Mouse (Mus musculus) hindbrain, postnatal 0 days (tissue): ENCODE results near the gene Gm20388. TPM values are rescaled to one million over a fixed set of nuclear protein-coding genes. Genes with fewer than 3 reads are reported as not detected.

Experiments used
- ATAC-seq: fragments of 200-750 bp; cut with Nextera tagmentation; 2 replicates; pipeline ENCODE4 v1.8.0; 2017; ENCODE audit warnings: mild to moderate bottlenecking, moderate TSS enrichment, moderate library complexity
- DNase-seq: peaks from one replicate; pipeline ENCODE4 v3.0.0-alpha.2; 2015; ENCODE audit warnings: low spot score
- H3K27ac ChIP-seq: fragments of 300-500 bp; sonication (generic); 2 replicates; pipeline ENCODE4 v1.5.1; 2014; ENCODE audit warnings: mild to moderate bottlenecking
- H3K27me3 ChIP-seq: fragments of 300-500 bp; sonication (generic); 2 replicates; pipeline ENCODE4 v1.6.1; 2014; ENCODE audit warnings: low read length, mixed read lengths; ENCODE audit not compliant: insufficient read depth
- H3K36me3 ChIP-seq: fragments of 300-500 bp; sonication (generic); 2 replicates; pipeline ENCODE4 v1.6.1; 2014; ENCODE audit warnings: low read length, mixed read lengths; ENCODE audit not compliant: insufficient read depth
- H3K4me1 ChIP-seq: fragments of 300-500 bp; sonication (generic); 2 replicates; pipeline ENCODE4 v1.6.1; 2014; ENCODE audit warnings: antibody characterized with exemption, low read length, mixed read lengths; ENCODE audit not compliant: insufficient read depth
- H3K4me2 ChIP-seq: fragments of 300-500 bp; sonication (generic); 2 replicates; pipeline ENCODE4 v1.6.1; 2014; ENCODE audit warnings: low read depth, mild to moderate bottlenecking, low read length, moderate library complexity, mixed read lengths
- H3K4me3 ChIP-seq: fragments of 300-500 bp; sonication (generic); 2 replicates; pipeline ENCODE4 v1.5.1; 2014; ENCODE audit warnings: low read length
- H3K9ac ChIP-seq: fragments of 300-500 bp; sonication (generic); replicated peaks from 2 replicates; pipeline ENCODE4 v1.6.1; 2014; ENCODE audit warnings: mild to moderate bottlenecking, low read length, moderate library complexity, mixed read lengths
- H3K9me3 ChIP-seq: fragments of 300-500 bp; sonication (generic); 2 replicates; pipeline ENCODE4 v1.6.1; 2016; ENCODE audit warnings: low read length, mixed read lengths
- CTCF ChIP-seq: IDR thresholded peaks from 2 replicates; pipeline ENCODE4 v1.5.1; 2016; ENCODE audit warnings: antibody characterized with exemption, control low read depth, low read depth
- WGBS: fragments of 180-500 bp; shearing (Covaris S2); extraction: QIAGEN DNeasy Blood & Tissue Kit; methylation state at CpG from one replicate; pipeline ENCODE4 v1.1.7; 2014; 5-methylcytosine and 5-hydroxymethylcytosine counted together
- polyA plus RNA-seq: library from polyadenylated mRNA; unstranded; fragments of >200 nt; fragmentation: Nextera tagmentation; extraction: Ambion mirVana; gene quantifications from 2 replicates; pipeline ENCODE4 v1.2.1, GENCODE M21; 2015
- total RNA-seq: library from RNA; depleted of rRNA; stranded (reverse); fragments of >200 nt; gene quantifications from 2 replicates; pipeline ENCODE4 v1.2.3, GENCODE M21; 2014

The Gm20388 gene
- total and polyA plus RNA-seq, 2 experiments from 2014 or later, result 71.3 TPM; not detected in 1

DNA sequence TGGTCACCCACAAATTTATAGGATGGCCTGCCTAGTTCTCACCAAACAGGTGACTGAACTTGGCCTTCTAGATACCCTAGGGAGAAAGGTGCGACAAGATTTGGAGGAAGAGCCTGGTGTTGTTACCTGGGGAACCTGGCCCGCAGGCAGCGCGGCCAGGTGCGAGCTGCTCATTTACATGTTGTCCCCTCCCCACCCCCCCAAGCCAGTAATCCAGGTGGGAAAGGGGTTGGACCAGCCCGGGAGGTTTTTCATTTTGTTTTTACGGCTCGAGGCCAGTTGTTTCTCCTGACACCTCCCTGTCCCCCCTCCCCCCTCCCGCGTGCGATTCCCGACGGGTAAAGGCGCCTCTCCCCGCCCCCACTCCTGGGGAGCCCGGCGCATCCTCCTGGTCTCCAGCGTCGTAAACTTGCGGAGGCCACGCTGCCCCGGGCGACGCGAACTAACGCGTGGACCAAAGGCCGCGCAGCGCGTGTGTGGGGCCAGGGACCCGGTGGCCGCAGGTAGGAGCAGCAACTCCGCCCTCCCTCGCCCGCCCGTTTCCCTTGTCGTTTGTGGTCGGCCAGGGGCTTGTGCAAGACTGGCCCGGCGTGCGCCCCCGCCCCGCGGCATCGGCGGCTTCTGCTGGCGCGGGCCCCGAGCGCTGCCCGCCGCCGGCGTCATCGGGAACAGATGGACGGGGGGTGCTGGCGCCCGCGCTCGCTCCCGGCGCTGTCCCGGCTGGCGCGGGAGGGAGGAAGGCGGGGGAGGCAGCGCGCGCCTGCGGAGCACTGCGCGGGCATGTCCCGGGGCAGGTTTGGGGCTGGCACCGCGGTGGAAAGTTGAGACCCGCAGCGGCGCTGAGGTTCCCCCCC, 625.0 kb downstream of the Gm20388 start:
- ATAC-seq, result no peak

DNA sequence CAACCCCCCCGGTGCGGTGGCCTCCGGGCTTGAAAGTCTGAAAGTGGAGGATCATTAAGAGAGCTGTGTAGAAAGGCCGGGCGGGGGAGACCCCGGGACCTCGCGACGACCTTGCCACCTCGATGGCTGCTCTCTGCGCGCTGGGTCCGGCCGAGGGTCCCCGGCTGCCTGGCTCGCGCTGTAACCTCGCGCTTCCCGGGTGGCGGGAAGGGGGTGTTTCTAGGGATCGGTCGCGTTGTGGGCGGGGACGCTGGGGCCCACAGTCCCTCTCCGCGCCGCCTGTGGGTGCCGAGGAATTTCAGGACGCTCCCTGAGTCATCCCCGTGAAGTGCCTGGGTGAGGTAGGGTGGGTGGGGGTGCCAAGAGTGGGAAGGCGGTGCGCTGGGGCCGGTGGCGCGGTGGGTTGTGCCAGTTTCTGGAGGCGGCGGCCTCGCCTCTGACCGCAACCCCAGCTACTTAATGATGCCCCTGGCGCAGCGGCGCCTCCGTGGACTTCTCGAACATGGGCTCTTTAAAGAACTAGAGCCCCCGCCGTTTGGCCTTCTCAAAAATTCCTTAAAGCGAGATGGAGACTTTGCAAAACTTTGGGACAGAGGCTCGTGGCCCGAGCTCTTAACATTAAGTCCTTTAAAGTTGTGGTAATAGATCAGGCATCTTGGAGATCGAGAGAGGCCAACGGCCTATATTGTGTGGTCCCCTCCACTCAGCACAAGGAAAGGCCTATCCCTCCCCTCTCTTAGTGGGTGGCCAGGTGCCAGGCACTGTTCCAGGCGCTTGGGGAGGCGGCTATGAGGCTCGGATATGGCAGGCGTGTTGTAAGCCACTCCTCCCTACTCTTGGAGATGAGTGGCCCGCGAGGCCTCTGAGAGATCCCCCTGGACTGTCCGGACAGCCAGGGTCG, 625.9 kb downstream of the Gm20388 start:
- ATAC-seq (0 out of 2 replicates have a peak, but pooled peaks have one; percentile 2), DNase-seq (peak; percentile 60)
- H3K4me1 ChIP-seq, result peaks cover 57% of the 10 kb centered on the region
- H3K27ac ChIP-seq, result peak overlapping the region; percentile 92
- H3K36me3 ChIP-seq, result no peaks in the 10 kb centered on the region
- H3K4me2 ChIP-seq, result peak overlapping the region; percentile 99
- peak overlapping the region; percentile 72 for H3K9ac ChIP-seq
- no peaks in the 10 kb centered on the region for H3K27me3 ChIP-seq
- TF ChIP-seq CTCF, result no peak
- no peaks in the 10 kb centered on the region for H3K9me3 ChIP-seq
- peak overlapping the region; percentile 62 for H3K4me3 ChIP-seq
- WGBS, result under 1% methylated on average over 44 of the region's 61 CpGs

More for the DNA sequence above, 625.0 kb downstream of the Gm20388 start:
- no peak for TF ChIP-seq CTCF
- H3K9me3 ChIP-seq, result no peaks in the 10 kb centered on the region
- DNase-seq, result peak; percentile 79
- peak overlapping the region; percentile 92 for H3K27ac ChIP-seq
- H3K4me1 ChIP-seq, result peaks cover 57% of the 10 kb centered on the region
- H3K36me3 ChIP-seq, result no peaks in the 10 kb centered on the region
- peak overlapping the region; percentile 99 for H3K4me2 ChIP-seq
- H3K4me3 ChIP-seq, result peak overlapping the region; percentile 62
- peak overlapping the region; percentile 72 for H3K9ac ChIP-seq
- 3% methylated on average over 62 of the region's 79 CpGs for WGBS
- no peaks in the 10 kb centered on the region for H3K27me3 ChIP-seq

DNA sequence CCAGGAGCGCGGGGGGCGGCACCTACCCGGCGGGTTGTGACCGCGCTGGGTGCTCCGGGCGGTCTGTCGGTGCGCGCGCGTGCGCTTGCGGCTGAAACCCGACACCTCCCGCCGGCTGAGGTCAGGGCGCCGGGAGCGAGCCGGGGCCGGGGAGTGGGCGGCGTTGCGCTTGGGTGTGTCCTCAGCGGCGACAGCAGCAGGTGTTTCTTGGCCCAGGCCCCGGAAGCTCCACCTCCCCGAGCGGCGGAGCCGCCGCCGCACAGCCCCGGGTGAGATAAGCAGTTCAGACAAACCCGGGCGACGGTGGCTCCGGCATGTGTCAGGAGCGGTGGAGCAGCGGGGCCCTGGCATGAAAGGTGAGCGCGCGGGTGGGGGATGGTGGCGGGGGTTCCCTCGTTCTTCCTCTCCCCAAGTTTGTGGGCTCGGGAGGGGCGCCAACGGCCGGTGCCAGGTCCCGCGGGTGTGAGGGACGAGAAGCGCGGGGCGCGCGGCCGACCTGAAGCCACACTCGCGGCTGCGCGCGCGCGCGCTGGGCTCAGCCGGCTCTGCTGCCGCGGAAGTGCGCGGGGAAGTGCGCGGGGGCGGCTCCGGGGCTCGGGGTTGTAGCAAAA, 626.7 kb downstream of the Gm20388 start:
- H3K27ac ChIP-seq, result peak overlapping the region; percentile 92
- WGBS, result 1% methylated on average over 69 of the region's 79 CpGs
- H3K36me3 ChIP-seq, result no peaks in the 10 kb centered on the region
- no peaks in the 10 kb centered on the region for H3K27me3 ChIP-seq
- H3K4me3 ChIP-seq, result peak overlapping the region; percentile 62
- H3K9ac ChIP-seq, result peak overlapping the region; percentile 72
- no peaks in the 10 kb centered on the region for H3K9me3 ChIP-seq
- ATAC-seq (no peak), DNase-seq (peak; percentile 86)
- TF ChIP-seq CTCF, result no peak
- peaks cover 57% of the 10 kb centered on the region for H3K4me1 ChIP-seq
- H3K4me2 ChIP-seq, result peak overlapping the region; percentile 99

DNA sequence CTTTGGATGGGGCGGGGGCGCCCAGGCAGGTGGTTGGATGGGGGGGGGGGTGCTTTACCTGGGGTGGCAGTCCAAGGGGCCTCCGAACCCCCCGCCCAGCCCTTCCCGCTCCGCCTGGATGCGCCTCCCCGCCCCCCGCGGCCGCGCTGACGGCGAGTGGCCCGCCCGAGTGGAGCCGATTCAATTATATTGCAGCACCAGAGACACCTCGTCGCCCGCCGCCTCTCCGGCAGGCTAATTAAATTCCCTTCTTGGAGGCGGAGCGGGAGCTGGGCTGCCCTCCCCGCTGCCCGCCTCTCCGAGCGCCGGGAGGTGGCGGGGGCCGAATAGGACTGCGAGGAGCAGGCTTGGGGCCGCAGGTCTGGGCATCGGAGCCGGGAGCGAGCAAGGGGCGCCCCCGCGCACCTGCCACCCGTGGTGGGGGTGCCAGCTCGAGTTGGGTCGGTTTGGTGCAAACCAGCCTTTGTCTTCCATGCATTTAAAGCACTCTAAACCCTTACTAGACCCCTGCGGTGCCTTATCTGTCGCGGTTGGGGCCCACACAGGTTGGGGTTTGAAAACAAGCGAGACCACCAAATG, 627.3 kb downstream of the Gm20388 start:
- Histone ChIP-seq H3K9ac (peak overlapping the region; percentile 72), H3K4me3 (peak overlapping the region; percentile 62), H3K36me3 (no peaks in the 10 kb centered on the region), H3K4me1 (peaks cover 54% of the 10 kb centered on the region), H3K9me3 (no peaks in the 10 kb centered on the region), H3K27me3 (no peaks in the 10 kb centered on the region), H3K27ac (peak overlapping the region; percentile 92), H3K4me2 (peak overlapping the region; percentile 99)
- WGBS, result under 1% methylated on average over 40 of the region's 46 CpGs
- TF ChIP-seq CTCF, result no peak
- DNase-seq (peak; percentile 85), ATAC-seq (peak; percentile 17; the same call in 1 of the 2 replicates)

DNA sequence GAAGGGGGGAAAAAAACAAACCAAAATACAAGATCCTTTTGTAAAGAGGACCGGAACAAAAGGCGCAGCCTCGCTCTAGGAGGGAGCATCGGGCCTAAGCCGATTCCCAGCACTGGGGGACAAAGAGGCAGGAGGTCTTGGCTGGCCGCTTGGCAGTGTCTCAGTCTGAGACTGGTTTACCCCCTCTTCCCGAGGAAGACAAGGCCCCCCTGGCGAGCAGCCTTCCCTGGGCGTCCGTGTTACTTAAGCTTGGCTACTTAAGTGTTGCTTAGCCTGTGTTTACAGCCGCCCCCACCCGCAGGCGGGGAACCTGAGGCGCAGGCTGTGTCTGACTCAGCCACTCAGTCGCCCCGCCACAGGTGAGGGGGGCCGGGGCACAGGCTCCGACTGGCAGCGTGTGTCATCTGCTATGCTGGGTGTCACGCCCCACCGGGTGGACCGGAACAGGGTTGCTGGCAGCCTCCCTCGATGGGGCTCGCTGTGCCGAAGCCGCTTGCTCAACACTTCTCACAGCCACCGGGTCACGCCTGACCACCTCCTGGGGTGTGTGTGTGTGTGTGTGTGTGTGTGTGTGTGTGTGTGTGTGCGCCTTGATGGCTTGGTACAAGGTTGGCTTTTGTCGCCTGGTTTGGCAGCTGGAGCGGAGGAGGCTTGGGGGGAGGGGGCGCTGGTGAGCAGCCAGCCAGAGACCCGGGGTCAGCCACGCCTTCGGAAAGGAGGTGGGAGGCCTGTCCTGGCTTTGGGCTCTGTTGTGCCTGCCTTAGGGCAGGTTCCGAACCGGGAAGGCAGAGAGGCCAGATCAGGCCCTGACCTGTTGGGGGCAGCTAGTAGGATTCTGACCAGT, 628.0 kb downstream of the Gm20388 start:
- DNase-seq, result peak; percentile 78
- H3K27ac ChIP-seq, result peak overlapping the region; percentile 92
- H3K4me2 ChIP-seq, result peak overlapping the region; percentile 99
- H3K4me3 ChIP-seq, result peak overlapping the region; percentile 62
- no peaks in the 10 kb centered on the region for H3K9me3 ChIP-seq
- peak; percentile 37 for TF ChIP-seq CTCF
- H3K36me3 ChIP-seq, result no peaks in the 10 kb centered on the region
- ATAC-seq, result peak; percentile 34
- H3K4me1 ChIP-seq, result peaks cover 47% of the 10 kb centered on the region
- WGBS, result 2% methylated on average over 35 of the region's 37 CpGs
- H3K27me3 ChIP-seq, result no peaks in the 10 kb centered on the region
- peak overlapping the region; percentile 72 for H3K9ac ChIP-seq
